Comparison of ENCODE assay signal across 27 mouse cellular contexts in the genomic region with DNA sequence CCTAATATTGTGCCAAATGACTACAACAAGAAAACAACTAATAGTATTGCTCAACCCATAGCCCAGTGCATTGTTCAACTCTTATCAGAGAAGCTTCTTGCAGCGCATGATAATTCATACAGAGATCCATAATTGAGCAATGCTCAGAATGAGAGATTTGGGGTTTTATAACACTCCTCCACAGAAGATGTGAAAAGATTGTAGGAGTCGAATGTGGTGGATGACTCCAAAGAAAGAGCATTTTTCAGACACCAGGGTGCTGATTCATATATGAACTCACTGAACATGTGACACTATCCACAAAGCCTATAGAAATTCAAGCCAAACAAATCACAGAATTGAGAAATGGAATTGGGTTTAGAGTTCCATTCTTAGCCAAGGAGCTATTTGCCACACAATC. TPM values are rescaled to one million over a fixed set of nuclear protein-coding genes. Genes with fewer than 3 reads are reported as not detected.
DNase-seq lines count a peak whose midpoint lies in the region; ATAC-seq and TF ChIP-seq lines count a peak whose summit lies in the region.
"Had no signal": no experiment of that assay in that cellular context is flagged by ENCODE, and none has a peak within 500 bp of the region (broad histone marks: within the 10 kb centered on the region; RNA-seq: fewer than 3 reads in every experiment).

No protein-coding gene starts in this region.

- no peaks in the 10 kb centered on the region for H3K27me3 ChIP-seq in myocyte (ENCODE audit: control insufficient read depth, insufficient read depth, insufficient read length)
- H3K27me3 ChIP-seq: CH12.LX; embryonic facial prominence, embryonic 13.5 days; forebrain, embryonic 13.5 days; hindbrain, embryonic 12.5 days; hindbrain, embryonic 15.5 days; intestine, embryonic 15.5 days had no signal

- no peaks in the 10 kb centered on the region for H3K36me3 ChIP-seq in myocyte (ENCODE audit: control insufficient read depth, insufficient read depth)
- H3K36me3 ChIP-seq: embryonic facial prominence, embryonic 10.5 days; embryonic facial prominence, embryonic 13.5 days; forebrain, embryonic 10.5 days; G1E; hindbrain, embryonic 12.5 days; hindbrain, embryonic 15.5 days; intestine, embryonic 15.5 days had no signal

- peak; percentile 80 for ATAC-seq in frontal cortex, adult (ENCODE audit: low TSS enrichment)
- ATAC-seq: forebrain, embryonic 13.5 days; forebrain, embryonic 16.5 days; intestine, embryonic 15.5 days had no signal

- TF ChIP-seq POLR2A in myocyte (IDR thresholded peaks at IDR 0.05; ENCODE audit: insufficient read length, low read depth), result no peak

- no peak overlapping the region for H3ac ChIP-seq in myocyte (ENCODE audit: control insufficient read depth, insufficient read length)

- H3K79me2 ChIP-seq in myocyte (ENCODE audit: control insufficient read depth, insufficient read depth), result no peaks in the 10 kb centered on the region

- no peak for DNase-seq in frontal cortex, postnatal 25 days (ENCODE audit: low spot score in 2 of 2)
- peak; percentile 46 for DNase-seq in NIH3T3 (ENCODE audit: low read depth)
- DNase-seq in left cerebral cortex, adult 9 months (ENCODE audit: low spot score in 2 of 2), result no peak
- no peak for DNase-seq in layer of hippocampus, postnatal 25 days (ENCODE audit: extremely low spot score in 1 of 2, low spot score in 1 of 2)
- no peak for DNase-seq in thymus, postnatal 14 days
- DNase-seq: adrenal gland, adult 2 months; adrenal gland, postnatal 14 days; cerebellum, adult 11-12 months; cerebellum, adult 8-10 months; cerebellum, postnatal 10 days; cerebellum, postnatal 36 days; embryo, embryonic 11 days; heart, adult 11 months had no signal

- no peak overlapping the region for H3K4me2 ChIP-seq in myocyte (ENCODE audit: low read depth)
- H3K4me2 ChIP-seq: embryonic facial prominence, embryonic 13.5 days; forebrain, embryonic 13.5 days; heart, embryonic 11.5 days; hindbrain, embryonic 12.5 days; hindbrain, embryonic 15.5 days; intestine, embryonic 15.5 days had no signal

- no peak overlapping the region for H3K4me3 ChIP-seq in myocyte
- H3K4me3 ChIP-seq: embryonic facial prominence, embryonic 10.5 days; embryonic facial prominence, embryonic 13.5 days; forebrain, embryonic 10.5 days; forebrain, embryonic 13.5 days; hindbrain, embryonic 12.5 days; hindbrain, embryonic 15.5 days; intestine, embryonic 15.5 days had no signal

TF ChIP-seq in myocyte, 11 proteins besides CTCF, POLR2A, EP300 and RAD21:
- TF ChIP-seq CEBPB (IDR thresholded peaks at IDR 0.05; ENCODE audit: insufficient read depth, poor library complexity, severe bottlenecking) (0 out of 2 replicates have a peak, but pooled peaks have one; percentile 48), MAX (IDR thresholded peaks at IDR 0.05; ENCODE audit: low read depth) (no peak), USF1 (IDR thresholded peaks at IDR 0.05; ENCODE audit: low read depth) (peak; percentile 43)

RNA-seq across cellular contexts. Expression of gene Cav2, which starts 34.0 kb away (rescaled TPM):
- polyA plus RNA-seq in myocyte (2012; fragmentation: generic; extraction: Trizol), result 2.9 TPM
- total RNA-seq in layer of hippocampus, postnatal 25 days (2021), result 10 to 100 TPM; 22.7 to 23.6 TPM
- polyA plus RNA-seq: G1E had no signal

RNA-seq across cellular contexts. Expression of gene Cav1, which starts 59.2 kb away (rescaled TPM):
- 64.7 TPM for polyA plus RNA-seq in myocyte (2012; fragmentation: generic; extraction: Trizol)
- 10 to 100 TPM; 26.4 to 31.8 TPM for total RNA-seq in layer of hippocampus, postnatal 25 days (2021)
- total RNA-seq: CH12.LX; G1E; hematopoietic stem cell, adult 5-6 weeks had no signal
- polyA plus RNA-seq: G1E had no signal
